Mouse (Mus musculus): ENCODE results near the gene Mta3.

Mta3 gene

GRCm38 (mm10) chr17:83706116-83706593 is at the start of gene Mta3:
Gene Mta3 (plus strand): TSS chr17:83706163.
- in situ Hi-C loops (cut with MboI, MseI), result no loop called here

- in situ Hi-C loops (cut with MboI, MseI), result no loop called here
These were observed 48.6 kb upstream of the Mta3 start for GRCm38 (mm10) chr17:83657375-83657774.

GRCm38 (mm10) chr17:83658943-83659342 is 47.0 kb upstream of the Mta3 start:
- in situ Hi-C loops (cut with MboI, MseI), result no loop called here

- in situ Hi-C loops (cut with MboI, MseI), result no loop called here
These were observed 41.2 kb upstream of the Mta3 start for GRCm38 (mm10) chr17:83664761-83665160.

- in situ Hi-C loops (cut with MboI, MseI), result no loop called here
These were observed 39.2 kb upstream of the Mta3 start for GRCm38 (mm10) chr17:83666597-83667287.

GRCm38 (mm10) chr17:83667934-83668690 is 37.9 kb upstream of the Mta3 start:
- in situ Hi-C loops (cut with MboI, MseI), result no loop called here

- in situ Hi-C loops (cut with MboI, MseI), result no loop called here
These were observed 33.3 kb upstream of the Mta3 start for GRCm38 (mm10) chr17:83672685-83673084.

- in situ Hi-C loops (cut with MboI, MseI), result no loop called here
These were observed 28.6 kb upstream of the Mta3 start for GRCm38 (mm10) chr17:83677370-83677769.

- in situ Hi-C loops (cut with MboI, MseI), result no loop called here
These were observed 24.0 kb upstream of the Mta3 start for GRCm38 (mm10) chr17:83681977-83682376.

GRCm38 (mm10) chr17:83684475-83684874 is 21.5 kb upstream of the Mta3 start:
- in situ Hi-C loops (cut with MboI, MseI), result no loop called here

- in situ Hi-C loops (cut with MboI, MseI), result no loop called here
These were observed 15.5 kb upstream of the Mta3 start for GRCm38 (mm10) chr17:83690418-83690817.

GRCm38 (mm10) chr17:83691379-83691778 is 14.6 kb upstream of the Mta3 start:
- in situ Hi-C loops (cut with MboI, MseI), result no loop called here

- in situ Hi-C loops (cut with MboI, MseI), result no loop called here
These were observed 12.0 kb upstream of the Mta3 start for GRCm38 (mm10) chr17:83693941-83694340.

- in situ Hi-C loops (cut with MboI, MseI), result no loop called here
These were observed 10.2 kb upstream of the Mta3 start for GRCm38 (mm10) chr17:83695785-83696184.

GRCm38 (mm10) chr17:83699062-83699724 is 6.8 kb upstream of the Mta3 start:
- in situ Hi-C loops (cut with MboI, MseI), result no loop called here

GRCm38 (mm10) chr17:83700125-83700524 is 5.8 kb upstream of the Mta3 start:
- in situ Hi-C loops (cut with MboI, MseI), result no loop called here

- in situ Hi-C loops (cut with MboI, MseI), result no loop called here
These were observed 1.5 kb upstream of the Mta3 start for GRCm38 (mm10) chr17:83704469-83704868.

- in situ Hi-C loops (cut with MboI, MseI), result no loop called here
These were observed 429 bp upstream of the Mta3 start for GRCm38 (mm10) chr17:83705352-83706115.

- in situ Hi-C loops (cut with MboI, MseI), result no loop called here
These were observed 697 bp downstream of the Mta3 start for GRCm38 (mm10) chr17:83706594-83707126.

- in situ Hi-C loops (cut with MboI, MseI), result no loop called here
These were observed 1.4 kb downstream of the Mta3 start for GRCm38 (mm10) chr17:83707372-83707771.

GRCm38 (mm10) chr17:83707846-83708245 is 1.9 kb downstream of the Mta3 start:
- in situ Hi-C loops (cut with MboI, MseI), result no loop called here
